Mouse (Mus musculus) left cerebral cortex, adult 11 months (tissue): Measurements from ENCODE around the gene Cyp11a1.

Source experiments
- DNase-seq: peaks from one replicate; pipeline ENCODE4 v3.0.0; 2022; ENCODE audit warnings: low spot score

The Cyp11a1 gene

DNA sequence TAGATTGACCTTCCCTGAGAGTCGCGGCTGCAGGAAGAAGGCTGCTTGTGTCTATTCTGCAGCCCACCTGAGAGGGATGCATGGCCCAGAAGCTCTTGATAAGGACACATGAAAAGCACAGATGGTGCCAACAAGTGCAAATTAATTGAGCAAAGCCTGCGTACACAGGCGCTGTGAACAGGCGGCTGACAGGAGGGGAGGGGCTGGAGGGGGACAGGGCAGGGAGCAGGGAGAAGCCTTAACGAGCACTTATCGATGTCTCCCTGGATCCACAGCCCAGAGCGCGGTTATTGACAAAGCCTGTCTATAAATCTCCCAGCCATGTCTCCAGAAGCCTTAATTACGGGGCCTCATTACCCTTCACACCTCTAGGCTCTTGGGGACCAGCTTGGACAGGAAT, 38.6 kb downstream of the Cyp11a1 start:
- no peak for DNase-seq

DNA sequence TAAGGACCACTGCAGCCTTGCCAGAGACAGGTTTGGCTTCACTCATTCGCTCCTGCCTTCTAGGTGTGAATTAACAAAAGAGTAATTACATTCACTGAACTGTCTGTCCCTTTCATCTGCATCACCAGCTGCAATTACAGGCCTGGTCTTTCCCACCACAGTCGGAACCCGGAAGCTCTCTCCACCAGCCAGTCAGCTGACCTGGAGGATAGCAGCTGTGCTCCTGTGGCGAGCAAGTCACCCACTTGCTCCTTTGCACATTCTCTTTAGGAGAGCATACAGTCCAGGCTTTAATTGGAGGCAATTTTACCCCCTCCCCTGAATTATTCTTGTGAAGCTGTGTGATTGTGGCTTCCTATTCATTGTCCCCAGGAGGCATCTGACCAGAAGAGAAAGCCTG, 39.4 kb downstream of the Cyp11a1 start:
- no peak for DNase-seq

DNA sequence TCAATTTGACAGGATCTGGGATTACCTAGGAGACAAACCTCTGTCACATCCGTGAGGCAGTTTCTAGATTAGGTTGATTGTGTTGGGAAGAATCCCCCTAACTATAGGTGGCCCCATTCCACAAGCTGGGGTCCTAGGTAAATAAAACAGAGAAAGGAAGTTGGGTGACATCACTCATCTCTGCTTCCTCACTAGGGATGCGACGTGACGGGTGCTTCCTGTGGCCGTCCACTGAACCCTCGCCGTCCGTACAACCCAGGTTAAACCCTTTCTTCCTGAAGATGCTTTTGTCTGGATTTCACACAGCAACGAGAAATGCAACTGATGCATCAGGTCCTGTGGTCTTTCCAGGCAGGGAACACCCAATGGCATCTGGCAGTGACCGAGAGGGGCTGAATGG, 40.9 kb downstream of the Cyp11a1 start:
- no peak for DNase-seq

DNA sequence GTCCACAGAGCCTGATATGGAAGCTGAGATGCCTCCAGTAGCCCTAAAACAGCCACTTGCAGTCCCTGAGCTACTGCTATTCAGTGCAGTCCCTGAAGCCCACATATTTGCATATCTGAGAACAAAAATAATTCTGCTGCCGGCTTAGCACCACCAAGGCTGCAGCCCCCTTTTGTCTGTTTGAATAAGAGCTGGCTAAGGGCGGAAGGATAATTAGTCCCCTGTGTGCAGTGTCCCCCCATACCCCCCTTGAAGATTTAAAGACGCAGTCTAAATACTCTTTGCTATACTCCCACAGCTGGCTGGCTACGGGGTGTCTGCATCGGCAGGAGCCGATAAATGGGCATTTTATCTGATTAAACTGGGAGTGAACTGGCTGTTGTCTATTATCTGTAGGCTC, 42.4 kb downstream of the Cyp11a1 start:
- DNase-seq, result no peak

DNA sequence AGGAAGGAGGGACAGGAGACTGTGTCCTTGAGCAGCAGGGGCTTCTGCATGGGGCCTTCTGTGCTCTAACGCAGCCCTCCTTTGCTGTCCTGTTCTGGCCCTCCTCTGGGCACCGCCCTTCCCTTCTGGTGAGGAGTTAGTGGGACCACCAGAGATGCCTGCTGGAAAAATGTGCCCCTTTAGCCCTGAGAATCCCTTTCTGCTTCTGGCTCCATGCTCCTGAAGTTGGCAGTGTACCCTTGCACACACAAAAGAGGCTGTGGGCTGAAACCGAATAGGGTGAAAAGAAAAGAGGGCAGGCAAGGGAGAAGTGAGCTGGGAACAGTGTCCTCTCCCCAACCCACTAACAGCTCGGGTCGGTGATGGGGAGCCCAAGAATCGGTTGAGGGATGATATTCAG, 43.0 kb downstream of the Cyp11a1 start:
- DNase-seq, result no peak

DNA sequence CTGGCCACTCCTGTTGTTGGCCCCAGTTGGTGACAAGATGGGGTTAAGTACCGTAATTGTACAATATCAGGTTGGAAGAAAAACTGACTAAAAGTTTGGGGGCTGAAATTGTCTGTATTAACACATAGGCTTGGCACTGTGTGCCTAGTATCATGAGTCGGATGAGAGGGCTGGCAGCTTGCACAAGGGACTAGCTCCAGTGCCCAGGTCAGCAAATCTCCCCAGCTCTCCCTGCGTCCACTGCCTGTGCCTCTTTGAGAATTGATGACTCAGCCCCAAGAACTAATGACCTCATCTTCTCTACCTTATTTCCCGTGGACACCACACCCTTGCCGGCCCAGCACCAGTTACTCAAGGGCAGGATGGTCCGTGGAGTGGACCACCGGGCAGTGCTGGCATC, 43.6 kb downstream of the Cyp11a1 start:
- DNase-seq, result no peak

DNA sequence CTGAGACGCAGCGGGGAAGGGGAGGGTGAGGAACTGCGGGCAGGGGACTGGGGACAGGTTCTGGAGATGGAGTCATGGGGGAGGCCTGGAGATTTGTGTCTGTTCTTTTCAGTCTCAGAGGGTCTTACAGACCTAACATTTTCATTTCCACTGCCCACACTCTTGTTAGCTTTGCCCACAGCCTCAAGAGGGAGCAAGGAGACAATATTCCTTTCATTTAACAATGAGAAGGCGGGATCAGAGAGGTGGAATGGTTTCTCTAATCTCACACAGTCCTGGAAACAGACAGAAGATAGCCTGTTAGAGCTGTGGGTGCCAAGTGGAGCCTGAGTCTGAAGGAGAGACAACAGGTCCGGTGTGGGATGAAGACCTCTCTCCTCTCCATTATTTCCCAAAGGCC, 45.7 kb downstream of the Cyp11a1 start:
- DNase-seq, result no peak

DNA sequence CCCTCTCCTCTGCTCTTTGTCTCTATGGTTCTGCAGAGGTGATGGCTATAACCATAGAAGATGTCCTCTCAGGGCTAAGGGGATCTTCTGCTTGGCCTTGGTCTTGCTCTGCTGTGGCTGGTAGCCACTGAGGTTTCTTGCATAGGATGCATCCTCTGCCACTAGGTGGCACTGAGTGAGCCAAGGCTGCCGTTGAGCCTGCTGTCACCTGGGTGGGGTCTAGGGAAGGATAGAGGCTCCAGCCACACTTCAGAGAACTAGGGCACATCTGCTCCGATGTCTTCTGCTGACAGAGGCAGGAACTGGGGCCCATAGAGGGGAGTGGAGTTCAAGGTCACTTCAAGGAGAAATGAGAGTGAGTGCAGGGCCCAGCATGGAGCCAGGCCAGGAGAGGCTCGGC, 46.9 kb downstream of the Cyp11a1 start:
- peak; percentile 57 for DNase-seq

DNA sequence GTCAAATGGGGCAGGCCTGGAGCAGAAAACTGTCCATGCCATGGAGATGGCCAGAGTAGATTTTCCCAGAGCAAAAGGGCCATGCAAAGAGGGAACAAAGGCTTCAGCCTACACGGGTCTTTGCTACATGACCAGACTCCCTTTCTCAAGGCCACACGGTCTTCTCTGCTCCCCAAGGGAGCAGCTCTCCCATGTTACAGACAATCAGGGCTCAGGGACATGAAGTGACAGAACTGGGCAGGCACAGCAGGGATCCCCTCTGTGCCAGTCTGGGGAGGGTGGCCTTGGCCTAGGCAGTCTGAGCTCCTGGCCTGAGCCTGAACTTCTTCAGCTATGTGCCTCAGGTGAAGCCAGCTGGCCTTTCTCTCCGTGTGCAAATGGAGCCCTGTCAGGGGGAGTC, 47.3 kb downstream of the Cyp11a1 start:
- DNase-seq, result no peak

DNA sequence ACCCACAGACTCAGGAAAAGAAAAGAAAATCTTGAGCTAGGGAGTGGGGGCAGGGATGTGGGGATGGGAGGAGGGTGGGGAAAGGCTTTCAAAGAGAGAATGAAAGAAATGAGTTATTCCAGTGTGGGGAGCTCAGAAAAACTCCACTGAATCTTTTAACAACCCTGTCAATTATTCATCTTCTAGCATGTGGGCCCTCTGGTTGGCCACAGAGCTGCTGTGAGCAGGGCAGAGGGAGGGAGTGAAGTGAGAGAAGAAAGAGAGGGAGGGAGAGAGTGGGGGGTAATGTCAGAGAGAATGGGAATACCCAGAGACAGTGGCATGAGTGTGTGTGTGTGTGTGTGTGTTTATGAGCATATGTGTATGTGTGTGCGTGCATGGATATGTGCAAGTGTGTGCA, 47.8 kb downstream of the Cyp11a1 start:
- no peak for DNase-seq

DNA sequence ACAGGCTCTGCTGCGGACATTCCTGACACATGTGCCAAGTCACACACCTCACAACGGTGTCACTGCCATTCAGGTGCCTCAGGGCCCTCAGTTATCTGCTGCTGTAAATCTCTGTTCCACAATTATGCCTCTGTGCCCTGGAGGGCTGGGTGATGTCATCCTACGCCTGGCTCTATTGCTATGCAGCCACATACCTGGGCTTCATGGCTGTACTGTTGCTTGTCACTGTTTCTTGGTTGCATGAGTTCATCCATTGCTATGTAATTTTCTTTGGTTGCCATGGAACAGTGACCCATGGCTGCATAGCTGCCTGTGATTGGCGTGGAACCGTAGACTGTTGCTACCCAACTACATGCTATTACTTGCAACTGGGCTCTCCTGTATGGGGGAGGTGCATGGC, 49.5 kb downstream of the Cyp11a1 start:
- no peak for DNase-seq

DNA sequence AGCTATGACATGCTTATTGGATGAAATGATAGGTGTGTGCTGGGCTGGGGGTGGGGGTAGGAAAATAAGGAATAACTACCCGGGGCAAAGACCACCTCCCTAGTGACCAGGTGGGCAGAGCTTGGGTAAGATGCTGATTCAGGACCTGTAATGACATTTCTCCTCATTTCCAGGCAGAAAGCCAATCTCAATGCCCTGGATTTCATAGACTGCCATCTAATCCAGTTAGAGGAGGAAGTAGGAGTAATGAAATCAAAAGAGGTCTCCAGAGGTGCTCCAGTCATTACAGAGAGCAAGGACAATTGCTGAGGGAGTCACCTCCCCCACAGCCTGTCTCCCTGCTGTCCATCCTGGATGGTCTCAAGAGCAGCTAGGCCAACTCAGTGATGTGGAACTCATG, 53.7 kb downstream of the Cyp11a1 start:
- DNase-seq, result no peak

DNA sequence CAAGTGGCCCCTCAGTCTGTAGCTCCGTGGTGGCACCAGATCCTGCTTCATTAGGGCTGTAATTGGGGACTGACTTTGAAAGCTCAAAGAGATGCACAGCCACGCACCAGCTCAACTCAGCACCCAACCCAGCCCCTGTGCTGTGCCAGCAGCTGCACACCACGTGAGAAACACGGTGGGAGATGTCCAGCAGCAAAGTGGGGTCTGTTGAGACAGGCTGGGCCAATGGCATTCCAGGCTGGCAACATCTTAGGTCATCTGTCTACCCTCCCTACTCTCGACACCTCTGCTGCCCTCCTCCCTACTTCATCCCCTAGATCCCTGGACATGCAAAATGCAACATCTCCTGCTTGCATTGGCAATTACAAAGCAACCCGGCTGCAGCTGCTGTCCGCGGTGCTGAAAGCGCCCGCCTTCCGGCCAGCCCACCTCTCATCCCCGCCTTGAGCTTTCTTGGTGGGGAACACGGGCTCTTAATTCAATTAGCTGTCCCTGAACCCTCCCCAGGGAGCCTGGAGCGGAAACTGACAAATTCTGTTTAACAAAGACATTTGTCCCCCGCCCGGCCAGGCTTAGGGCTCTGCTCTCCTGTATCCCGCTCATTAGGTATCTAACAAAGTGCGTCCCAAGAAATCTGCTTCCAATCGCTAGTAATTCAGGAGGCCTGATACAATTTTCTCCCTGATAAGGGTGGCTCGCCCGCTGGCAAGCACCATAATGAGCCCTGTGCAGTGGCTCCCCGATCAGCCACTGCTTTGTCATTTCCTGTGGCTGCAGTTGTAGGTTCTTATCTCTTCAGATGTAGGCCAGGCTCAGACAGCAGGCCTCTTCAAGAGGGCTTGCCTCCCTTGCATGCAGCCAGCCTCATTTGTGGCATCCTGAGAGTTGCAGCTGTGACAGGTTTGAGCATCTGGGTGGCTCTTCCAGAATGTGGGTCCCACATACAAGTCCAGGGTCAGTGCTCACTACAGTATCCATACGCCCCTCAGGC, 54.8 kb downstream of the Cyp11a1 start:
- DNase-seq, result no peak

DNA sequence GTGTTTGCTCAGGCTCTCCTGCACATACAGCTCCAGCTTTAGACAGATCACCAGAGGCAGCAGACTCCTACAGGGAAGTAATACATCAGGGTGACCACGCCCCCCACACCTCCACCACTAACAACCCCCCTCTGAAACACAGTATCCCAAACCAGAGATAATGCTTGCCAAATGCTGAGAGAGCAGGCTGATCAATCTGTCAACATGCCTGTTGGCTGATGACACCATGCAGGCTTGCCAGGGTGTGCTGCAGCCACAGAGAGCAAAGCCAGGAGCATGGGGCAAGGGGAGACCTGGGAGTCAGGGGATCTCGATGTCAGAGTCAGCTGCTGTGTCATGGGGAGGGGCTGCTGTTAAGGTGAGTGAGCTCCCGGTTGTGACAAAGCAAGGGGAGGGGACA, 57.3 kb downstream of the Cyp11a1 start, which contains the start of gene Stra6:
Gene Stra6 (plus strand): TSS at position 258 of the 400 bp plus-strand sequence.
- no peak for DNase-seq

DNA sequence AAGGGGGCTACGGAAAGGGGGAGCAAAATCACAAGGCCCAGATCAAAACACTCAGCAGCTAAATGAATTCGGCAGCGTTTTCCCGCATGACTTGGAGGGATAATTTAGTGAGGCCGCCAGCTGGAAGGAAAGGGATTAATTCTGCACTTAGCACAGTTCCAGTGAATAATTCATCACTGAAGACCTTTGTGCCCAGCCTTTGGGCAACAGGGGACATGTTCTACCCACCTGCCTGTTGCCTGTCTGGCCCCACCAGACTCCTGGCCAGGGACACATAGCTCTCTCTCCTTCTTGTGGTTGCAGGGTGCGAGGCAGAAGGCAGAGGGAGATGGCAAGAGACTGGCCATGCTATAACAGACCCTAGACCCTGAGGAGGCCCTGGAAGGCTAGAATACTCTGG, 59.3 kb downstream of the Cyp11a1 start:
- DNase-seq, result no peak

DNA sequence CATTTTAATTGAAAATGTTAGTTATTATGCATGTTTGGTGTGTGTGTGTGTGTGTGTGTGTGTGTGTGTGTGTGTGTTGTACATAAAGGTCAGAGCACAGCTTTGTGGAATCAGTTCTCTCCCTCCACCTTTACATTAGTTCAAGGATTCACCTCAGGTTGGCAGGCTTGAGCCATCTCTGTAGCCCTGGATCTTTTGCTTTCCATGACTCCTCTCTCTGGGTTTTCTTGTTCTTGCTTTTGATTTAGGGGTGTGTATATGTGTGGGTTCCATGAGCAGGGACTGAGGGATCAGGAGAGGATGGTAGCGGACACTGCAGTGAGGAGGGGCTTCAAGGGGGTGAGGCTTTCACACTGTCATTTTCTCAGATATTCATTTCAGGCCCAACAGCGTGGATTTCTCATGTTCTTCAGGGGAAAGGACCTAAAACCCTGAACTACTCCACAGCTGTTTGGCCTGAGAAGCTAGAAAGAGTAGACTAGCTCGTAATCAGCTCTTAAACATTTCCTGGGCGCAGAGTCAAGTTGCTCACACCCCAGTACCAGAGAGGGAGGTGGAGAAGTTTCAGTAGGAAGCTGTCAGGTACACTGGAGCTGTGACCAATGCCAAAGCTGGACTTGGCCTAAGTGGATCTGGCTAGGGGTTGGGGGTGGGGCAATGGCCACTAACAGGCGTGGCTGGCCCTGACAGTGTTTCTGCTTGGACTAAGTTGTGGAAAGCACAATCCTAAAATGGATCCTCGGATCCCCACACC, 59.9 kb downstream of the Cyp11a1 start:
- DNase-seq, result no peak

DNA sequence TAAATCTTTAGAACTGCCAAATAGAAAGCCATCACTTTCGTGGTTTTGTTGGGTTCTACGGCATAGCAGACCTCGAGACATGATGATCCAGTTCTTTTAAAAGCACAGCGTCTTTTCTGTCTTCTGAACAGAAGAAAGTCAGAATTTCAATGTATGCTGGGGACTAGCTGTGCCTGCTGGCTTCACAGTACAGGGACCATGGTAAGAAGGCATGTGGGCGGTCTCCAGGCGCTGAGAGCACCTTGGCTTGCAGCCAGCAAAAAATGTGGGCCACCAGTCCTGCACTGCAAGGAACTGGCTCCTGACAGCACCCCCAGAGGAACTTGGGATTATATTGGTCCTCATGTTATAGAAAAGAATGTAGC, 60.5 kb downstream of the Cyp11a1 start:
- DNase-seq, result peak; percentile 80

DNA sequence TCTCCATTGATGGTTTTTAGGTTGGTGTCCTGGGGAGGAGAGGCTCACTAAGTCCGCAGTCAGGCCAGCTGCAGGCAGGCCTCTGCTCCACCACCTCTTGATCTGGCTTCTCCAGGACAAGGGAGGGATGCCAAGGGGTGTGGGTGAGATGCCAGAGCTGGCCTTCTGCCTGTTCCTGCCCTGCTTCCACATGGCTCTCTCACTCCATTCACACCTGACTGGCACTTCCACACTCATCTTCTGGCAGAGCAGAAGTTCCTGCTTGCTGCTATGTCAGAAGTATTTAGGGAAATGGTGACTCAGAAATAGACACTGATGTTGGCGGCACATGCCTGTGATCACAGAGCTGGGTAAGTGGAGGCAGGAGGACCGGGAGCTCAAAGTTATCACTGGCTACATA, 61.3 kb downstream of the Cyp11a1 start:
- DNase-seq, result peak; percentile 35

DNA sequence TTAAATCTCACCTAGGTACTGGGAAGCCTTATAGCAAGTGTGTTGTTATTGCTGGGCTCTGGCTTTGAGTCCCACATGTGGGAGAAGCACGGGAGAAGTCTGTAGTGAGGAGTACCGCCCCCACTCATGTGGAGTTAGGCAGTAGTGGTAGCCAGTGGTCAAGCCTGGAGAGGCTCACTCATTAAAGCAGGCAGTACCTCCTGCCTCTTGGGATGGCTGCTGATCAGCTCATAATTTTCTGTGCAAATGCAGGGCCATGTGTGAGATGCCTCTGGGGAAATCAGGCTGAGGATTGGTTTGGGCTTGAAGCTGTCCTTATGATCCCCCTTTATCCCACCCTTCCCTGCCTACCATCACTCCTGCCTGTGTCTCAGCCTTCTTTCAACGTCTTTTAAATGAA, 68.3 kb downstream of the Cyp11a1 start:
- no peak for DNase-seq
